Mouse (Mus musculus): ENCODE measurements around the gene Helq. TPM values are rescaled to one million over a fixed set of nuclear protein-coding genes. Genes with fewer than 3 reads are reported as not detected.

The Helq gene
- polyA plus RNA-seq (2012; fragmentation: generic; extraction: Trizol), result 1 to 10 TPM; 1.8 to 5.1 TPM

GRCm38 (mm10) chr5:100798165-100798860 is at the start of gene Helq, which contains the start of gene Mrps18c:
Gene Helq (minus strand): TSS chr5:100798598.
Gene Mrps18c (plus strand): TSS chr5:100798627.

GRCm38 (mm10) chr5:100845485-100845847 is 47.1 kb upstream of the Helq start, which contains the start of gene Gpat3:
Gene Gpat3 (plus strand): TSS chr5:100845713.

GRCm38 (mm10) chr5:100820483-100821184 is 22.2 kb upstream of the Helq start, which contains the start of gene Abraxas1:
Gene Abraxas1 (minus strand): TSS chr5:100820965.

GRCm38 (mm10) chr5:100719235-100720088 is 78.9 kb downstream of the Helq start, which contains the start of gene Hpse:
Gene Hpse (minus strand): TSS chr5:100719716.

Other genes starting within 250 kb of the Helq start
- gene Plac8, start 226.4 kb downstream of the Helq start, polyA plus RNA-seq (2012; fragmentation: generic; extraction: Trizol), result 1 to 10 TPM in 1 of 2 experiments, under 1 TPM in 1; 0.53 to 1.8 TPM
- gene Coq2, start 123.5 kb downstream of the Helq start, polyA plus RNA-seq (2012; fragmentation: generic; extraction: Trizol), result 10 to 100 TPM; 10.9 to 21.6 TPM
- gene Hpse, start 78.9 kb downstream of the Helq start, polyA plus RNA-seq (2012; fragmentation: generic; extraction: Trizol), result under 1 TPM; 0.29 to 0.86 TPM
- 10 to 100 TPM; 25.0 to 52.3 TPM for gene Mrps18c, start within 50 bp of the Helq start, polyA plus RNA-seq (2012; fragmentation: generic; extraction: Trizol)
- gene Abraxas1, start 22.4 kb upstream of the Helq start, polyA plus RNA-seq (2012; fragmentation: generic; extraction: Trizol), result 1 to 10 TPM in 1 of 2 experiments, under 1 TPM in 1; 0.71 to 3.4 TPM
- under 1 TPM; 0.66 to 0.68 TPM for gene Gpat3, start 47.1 kb upstream of the Helq start, polyA plus RNA-seq (2012; fragmentation: generic; extraction: Trizol)

Data from C3H10T1/2 (cell line).